12 mouse cellular contexts compared by ENCODE assay signal in genomic region chr9:98809526-98809925, GRCm38 (mm10). TPM values are rescaled to one million over a fixed set of nuclear protein-coding genes. Genes with fewer than 3 reads are reported as not detected.
DNase-seq lines count a peak whose midpoint lies in the region; ATAC-seq lines count a peak whose summit lies in the region.
"Not testable (repeated sequence)": the region's sequence is repeated elsewhere in the genome, so short reads cannot be mapped to it uniquely, and the experiment has no call there.
"Had no signal": no experiment of that assay in that cellular context is flagged by ENCODE, and none has a peak within 500 bp of the region (broad histone marks: within the 10 kb centered on the region; RNA-seq: fewer than 3 reads in every experiment).

No protein-coding gene starts in this region.

- H3K4me1 ChIP-seq in limb, embryonic 11.5 days (ENCODE audit: control insufficient read depth, insufficient read depth, low read length); midbrain, embryonic 11.5 days (ENCODE audit: control insufficient read depth, insufficient read depth, low read length): not testable (repeated sequence)

- WGBS in limb, embryonic 11.5 days, result 64% methylated on average over 2 of the region's 2 CpGs
- WGBS in midbrain, embryonic 11.5 days, result 71% methylated on average over 2 of the region's 2 CpGs

- not testable (repeated sequence) for H3K4me2 ChIP-seq in limb, embryonic 11.5 days (ENCODE audit: low read depth, severe bottlenecking); midbrain, embryonic 11.5 days

- not testable (repeated sequence) for H3K9ac ChIP-seq in limb, embryonic 11.5 days (ENCODE audit: low read length); midbrain, embryonic 11.5 days (ENCODE audit: low read length)

- peak; percentile 52 for DNase-seq in 3T3-L1 (ENCODE audit: low read depth, low spot score)
- DNase-seq in adrenal gland, postnatal 36 days, result peak; percentile 36 to 60
- peak; percentile 5 for DNase-seq in fibroblast of lung, adult 2 months (ENCODE audit: low read depth)
- peak; percentile 39 to 53 for DNase-seq in heart, postnatal 36 days
- DNase-seq in kidney, postnatal 4 days, result peak; percentile 71 to 78
- peak; percentile 65 for DNase-seq in limb, embryonic 11.5 days (ENCODE audit: low spot score)
- peak; percentile 91 for DNase-seq in midbrain, embryonic 11.5 days (ENCODE audit: low spot score, missing footprints)
- peak; percentile 9 to 12 for DNase-seq in right cerebral cortex, postnatal 36 days (ENCODE audit: low spot score in 2 of 2)

- H3K36me3 ChIP-seq in limb, embryonic 11.5 days (ENCODE audit: control insufficient read depth, insufficient read depth, low read length); midbrain, embryonic 11.5 days (ENCODE audit: control insufficient read depth, insufficient read depth, low read length): not testable (repeated sequence)

- not testable (repeated sequence) for H3K27me3 ChIP-seq in limb, embryonic 11.5 days (ENCODE audit: control insufficient read depth, insufficient read depth, low read length); midbrain, embryonic 11.5 days (ENCODE audit: control insufficient read depth, insufficient read depth, low read length)

- H3K9me3 ChIP-seq in limb, embryonic 11.5 days (ENCODE audit: control insufficient read depth, low read length); midbrain, embryonic 11.5 days (ENCODE audit: control insufficient read depth, low read length): not testable (repeated sequence)

- intact Hi-C loops in heart, postnatal 36 days (cut with DNase I), result loop anchor here (1.0 to 2.0 kb wide), 2 partner anchors 164 to 195 kb away; no protein-coding TSS in a partner anchor

- not testable (repeated sequence) for H3K4me3 ChIP-seq in limb, embryonic 11.5 days (ENCODE audit: low read depth, low read length); midbrain, embryonic 11.5 days (ENCODE audit: low read depth, low read length)

- not testable (repeated sequence) for ATAC-seq in limb, embryonic 11.5 days (ENCODE audit: insufficient number of reproducible peaks, low FRiP score, low TSS enrichment, low read depth); midbrain, embryonic 11.5 days (ENCODE audit: low FRiP score)

- H3K27ac ChIP-seq in limb, embryonic 11.5 days (replicated peaks; ENCODE audit: low read depth, low read length); midbrain, embryonic 11.5 days (ENCODE audit: low read depth, low read length): not testable (repeated sequence)

RNA-seq across cellular contexts. Expression of gene Prr23a1, which starts 32.8 kb away (rescaled TPM):
- not detected for total RNA-seq in adrenal gland, postnatal 36 days (2021)
- total RNA-seq in heart, postnatal 36 days (2021), result not detected
- not detected in 2 replicates for polyA plus RNA-seq in limb, embryonic 11.5 days (2014; fragmentation: Nextera tagmentation; extraction: Ambion mirVana)
- not detected in 2 replicates for polyA plus RNA-seq in midbrain, embryonic 11.5 days (2014; fragmentation: Nextera tagmentation; extraction: Ambion mirVana)
- total RNA-seq: gastrocnemius, postnatal 14 days; layer of hippocampus, postnatal 25 days had no signal
- polyA plus RNA-seq: hindbrain, embryonic 13.5 days; neural tube, embryonic 12.5 days had no signal

RNA-seq across cellular contexts. Expression of gene Prr23a2, which starts 46.8 kb away (rescaled TPM):
- total RNA-seq in adrenal gland, postnatal 36 days (2021), result not detected
- not detected for total RNA-seq in heart, postnatal 36 days (2021)
- not detected in 2 replicates for polyA plus RNA-seq in limb, embryonic 11.5 days (2014; fragmentation: Nextera tagmentation; extraction: Ambion mirVana)
- polyA plus RNA-seq in midbrain, embryonic 11.5 days (2014; fragmentation: Nextera tagmentation; extraction: Ambion mirVana), result not detected in 2 replicates
- total RNA-seq: gastrocnemius, postnatal 14 days; layer of hippocampus, postnatal 25 days had no signal
- polyA plus RNA-seq: hindbrain, embryonic 13.5 days; neural tube, embryonic 12.5 days had no signal

RNA-seq across cellular contexts. Expression of gene Prr23a3, which starts 55.0 kb away (rescaled TPM):
- total RNA-seq in adrenal gland, postnatal 36 days (2021), result not detected
- not detected for total RNA-seq in heart, postnatal 36 days (2021)
- 0.13 TPM in 1 of 2 replicates, not detected in the other for polyA plus RNA-seq in limb, embryonic 11.5 days (2014; fragmentation: Nextera tagmentation; extraction: Ambion mirVana)
- polyA plus RNA-seq in midbrain, embryonic 11.5 days (2014; fragmentation: Nextera tagmentation; extraction: Ambion mirVana), result 0.12 TPM in 1 of 2 replicates, not detected in the other
- total RNA-seq: gastrocnemius, postnatal 14 days; layer of hippocampus, postnatal 25 days had no signal
- polyA plus RNA-seq: hindbrain, embryonic 13.5 days; neural tube, embryonic 12.5 days had no signal

Comparison
In these comparisons a context has a peak if more than half of its experiments do, and no peak if none do; other contexts are left out.
1. DNase-seq: peak in every context shown above with its lines; median percentile 91 in midbrain, embryonic 11.5 days; 74 in kidney, postnatal 4 days; 65 in limb, embryonic 11.5 days; 52 in 3T3-L1; 48 in adrenal gland, postnatal 36 days; 46 in heart, postnatal 36 days; 10 in right cerebral cortex, postnatal 36 days; 5 in fibroblast of lung, adult 2 months.